Mouse (Mus musculus): ENCODE results near the gene E430018J23Rik. TPM values are rescaled to one million over a fixed set of nuclear protein-coding genes. Genes with fewer than 3 reads are reported as not detected.
A peak's percentile ranks its signal among the peaks of the same experiment; 100 is the strongest.
"Not testable (repeated sequence)": the region's sequence is repeated elsewhere in the genome, so short reads cannot be mapped to it uniquely, and the experiment has no call there.

The E430018J23Rik gene
- total and polyA plus RNA-seq, 3 experiments = 2.2 to 7.3 (median 7.2) TPM

DNA sequence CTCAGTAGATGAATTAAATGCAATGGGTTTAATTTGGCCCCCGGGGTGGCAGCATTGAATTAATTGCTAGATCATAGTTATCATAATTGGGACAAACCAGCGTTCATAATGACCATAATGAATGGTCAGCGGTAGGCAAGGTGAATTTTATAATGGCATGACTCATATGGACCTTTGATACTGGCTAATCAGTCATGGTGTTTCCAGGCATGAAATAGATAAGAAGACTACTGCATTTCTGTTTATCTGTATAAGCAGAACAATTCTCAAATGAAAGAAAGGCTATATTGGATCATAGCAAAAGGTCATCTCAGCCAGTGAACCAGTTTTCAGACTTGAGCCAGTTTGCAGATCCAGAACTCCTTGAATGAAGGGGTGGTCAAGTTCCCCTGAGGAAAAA is 6.9 kb upstream of the E430018J23Rik start:
- DNase-seq (ENCODE audit: low spot score) (no peak), ATAC-seq (ENCODE audit: extremely low read depth, insufficient number of reproducible peaks, low FRiP score, poor library complexity, severe bottlenecking) (no peak)
- Histone ChIP-seq H3K27me3 (ENCODE audit: insufficient read depth, low read length) (peaks cover 7% of the 10 kb centered on the region), H3K9me3 (replicated peaks) (no peaks in the 10 kb centered on the region), H3K4me1 (ENCODE audit: insufficient read depth, low read depth, low read length) (no peaks in the 10 kb centered on the region), H3K36me3 (replicated peaks) (peaks cover 3% of the 10 kb centered on the region), H3K4me3 (ENCODE audit: low read depth, low read length) (no peak overlapping the region)
- TF ChIP-seq CTCF (IDR thresholded peaks at IDR 0.05; ENCODE audit: low read depth, low read length) (no peak), POLR2AphosphoS5 (IDR thresholded peaks at IDR 0.05; ENCODE audit: insufficient replicate concordance, low read depth, low read length) (no peak), GATA2 (IDR thresholded peaks at IDR 0.05; ENCODE audit: borderline replicate concordance, low read depth, low read length) (no peak), GATA1 (IDR thresholded peaks at IDR 0.05; ENCODE audit: borderline replicate concordance, low read length) (no peak), TAL1 (conservative IDR thresholded peaks at IDR 0.05; ENCODE audit: low read depth, low read length) (no peak)

DNA sequence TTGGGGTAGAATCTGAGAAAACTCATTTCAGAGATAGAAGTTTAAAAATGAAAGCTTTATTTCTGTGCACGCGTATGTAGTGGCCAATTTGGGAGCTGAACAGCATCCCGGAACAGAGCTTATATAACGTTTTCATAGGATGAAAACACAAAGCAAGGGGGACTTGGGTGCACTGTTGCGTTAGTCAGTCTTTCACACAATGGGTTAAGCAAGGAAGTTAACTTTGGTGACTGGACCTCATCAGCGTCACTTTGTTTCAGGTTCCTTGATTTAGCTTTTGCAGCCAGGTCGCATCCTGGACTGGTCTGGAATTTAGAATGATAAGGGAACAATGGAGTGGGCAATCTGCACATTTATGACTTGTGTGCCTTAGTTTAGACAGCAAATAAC is 510 bp upstream of the E430018J23Rik start:
- ATAC-seq (ENCODE audit: extremely low read depth, insufficient number of reproducible peaks, low FRiP score, poor library complexity, severe bottlenecking) (no peak), DNase-seq (ENCODE audit: low spot score) (no peak)
- Histone ChIP-seq H3K4me1 (ENCODE audit: insufficient read depth, low read depth, low read length) (peaks cover 28% of the 10 kb centered on the region), H3K27me3 (ENCODE audit: insufficient read depth, low read length) (peaks cover 3% of the 10 kb centered on the region; the same call in 1 of the 2 replicates), H3K4me3 (ENCODE audit: low read depth, low read length) (peak overlapping the region; percentile 77), H3K9me3 (replicated peaks) (peaks cover 11% of the 10 kb centered on the region), H3K36me3 (replicated peaks) (peaks cover 20% of the 10 kb centered on the region)
- no peak for TF ChIP-seq CTCF (IDR thresholded peaks at IDR 0.05; ENCODE audit: low read depth, low read length)
- no peak for TF ChIP-seq GATA2 (IDR thresholded peaks at IDR 0.05; ENCODE audit: borderline replicate concordance, low read depth, low read length)
- TF ChIP-seq GATA1 (IDR thresholded peaks at IDR 0.05; ENCODE audit: borderline replicate concordance, low read length) = no peak
- no peak for TF ChIP-seq TAL1 (conservative IDR thresholded peaks at IDR 0.05; ENCODE audit: low read depth, low read length)
- TF ChIP-seq POLR2AphosphoS5 (IDR thresholded peaks at IDR 0.05; ENCODE audit: insufficient replicate concordance, low read depth, low read length) = no peak

DNA sequence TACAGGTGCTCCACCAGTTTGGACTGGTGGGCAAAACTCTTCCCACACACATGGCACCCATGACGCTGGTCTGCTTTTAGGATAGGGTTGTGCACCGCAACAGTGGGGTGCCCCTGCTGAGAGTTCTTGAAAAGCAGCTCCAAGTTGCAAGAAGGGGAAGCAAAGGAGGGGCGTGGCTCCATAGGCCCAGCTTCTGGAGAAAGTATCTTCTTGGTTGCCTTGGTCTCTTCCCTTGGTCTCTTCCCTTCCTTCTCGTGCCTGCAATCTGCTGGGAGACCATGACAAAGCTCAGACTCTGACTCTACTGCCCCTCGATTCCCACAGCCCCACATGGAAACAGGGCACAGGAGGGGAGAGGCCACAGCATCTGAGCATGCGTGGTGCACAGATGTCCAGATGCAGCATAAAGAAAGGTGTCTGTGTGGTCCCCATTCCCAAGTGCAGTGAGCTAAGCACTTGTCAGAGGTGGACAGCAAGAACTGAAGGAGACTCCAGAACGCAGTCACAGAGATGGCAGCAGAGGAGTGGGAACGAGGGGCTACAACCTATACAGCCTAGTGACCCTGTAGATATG is 1.1 kb downstream of the E430018J23Rik start:
- Histone ChIP-seq H3K27me3 (ENCODE audit: insufficient read depth, low read length) (no peaks in the 10 kb centered on the region; the same call in 1 of the 2 replicates), H3K4me1 (ENCODE audit: insufficient read depth, low read depth, low read length) (peaks cover 29% of the 10 kb centered on the region), H3K4me3 (ENCODE audit: low read depth, low read length) (peak overlapping the region; percentile 77; the same call in 1 of the 2 replicates), H3K36me3 (replicated peaks) (peaks cover 20% of the 10 kb centered on the region), H3K9me3 (replicated peaks) (peaks cover 11% of the 10 kb centered on the region)
- ATAC-seq (ENCODE audit: extremely low read depth, insufficient number of reproducible peaks, low FRiP score, poor library complexity, severe bottlenecking) = no peak
- DNase-seq (ENCODE audit: low spot score) = peak; percentile 6
- no peak for TF ChIP-seq GATA2 (IDR thresholded peaks at IDR 0.05; ENCODE audit: borderline replicate concordance, low read depth, low read length)
- no peak for TF ChIP-seq CTCF (IDR thresholded peaks at IDR 0.05; ENCODE audit: low read depth, low read length)
- TF ChIP-seq TAL1 (conservative IDR thresholded peaks at IDR 0.05; ENCODE audit: low read depth, low read length) = no peak
- no peak for TF ChIP-seq POLR2AphosphoS5 (IDR thresholded peaks at IDR 0.05; ENCODE audit: insufficient replicate concordance, low read depth, low read length)
- TF ChIP-seq GATA1 (IDR thresholded peaks at IDR 0.05; ENCODE audit: borderline replicate concordance, low read length) = no peak

DNA sequence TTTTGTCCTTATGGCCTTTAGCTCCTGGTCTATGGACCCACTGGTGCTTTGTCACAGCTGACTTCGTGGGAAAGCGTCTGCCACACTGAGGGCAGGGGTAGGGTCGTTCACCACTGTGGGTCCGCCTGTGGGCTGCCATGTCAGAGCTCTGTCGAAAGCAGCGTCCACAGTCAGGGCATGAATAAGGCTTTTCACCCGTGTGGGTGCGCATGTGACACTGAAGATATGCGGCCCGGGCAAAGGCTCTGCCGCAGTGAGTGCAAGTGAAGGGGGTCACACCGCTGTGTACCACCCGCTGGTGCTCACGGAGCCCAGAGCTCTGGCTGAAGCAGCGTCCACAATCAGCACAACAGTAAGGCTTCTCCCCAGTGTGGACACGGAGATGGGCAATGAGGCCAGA is 1.9 kb downstream of the E430018J23Rik start:
- Histone ChIP-seq H3K4me3 (ENCODE audit: low read depth, low read length) (peak overlapping the region; percentile 77; the same call in 1 of the 2 replicates), H3K9me3 (replicated peaks) (peaks cover 11% of the 10 kb centered on the region), H3K27me3 (ENCODE audit: insufficient read depth, low read length) (no peaks in the 10 kb centered on the region; the same call in 1 of the 2 replicates), H3K36me3 (replicated peaks) (peaks cover 20% of the 10 kb centered on the region), H3K4me1 (ENCODE audit: insufficient read depth, low read depth, low read length) (peaks cover 36% of the 10 kb centered on the region)
- TF ChIP-seq CTCF (IDR thresholded peaks at IDR 0.05; ENCODE audit: low read depth, low read length) = no peak
- TF ChIP-seq GATA2 (IDR thresholded peaks at IDR 0.05; ENCODE audit: borderline replicate concordance, low read depth, low read length) = no peak
- no peak for TF ChIP-seq POLR2AphosphoS5 (IDR thresholded peaks at IDR 0.05; ENCODE audit: insufficient replicate concordance, low read depth, low read length)
- no peak for TF ChIP-seq GATA1 (IDR thresholded peaks at IDR 0.05; ENCODE audit: borderline replicate concordance, low read length)
- TF ChIP-seq TAL1 (conservative IDR thresholded peaks at IDR 0.05; ENCODE audit: low read depth, low read length) = no peak
- ATAC-seq (ENCODE audit: extremely low read depth, insufficient number of reproducible peaks, low FRiP score, poor library complexity, severe bottlenecking) (no peak), DNase-seq (ENCODE audit: low spot score) (no peak)

DNA sequence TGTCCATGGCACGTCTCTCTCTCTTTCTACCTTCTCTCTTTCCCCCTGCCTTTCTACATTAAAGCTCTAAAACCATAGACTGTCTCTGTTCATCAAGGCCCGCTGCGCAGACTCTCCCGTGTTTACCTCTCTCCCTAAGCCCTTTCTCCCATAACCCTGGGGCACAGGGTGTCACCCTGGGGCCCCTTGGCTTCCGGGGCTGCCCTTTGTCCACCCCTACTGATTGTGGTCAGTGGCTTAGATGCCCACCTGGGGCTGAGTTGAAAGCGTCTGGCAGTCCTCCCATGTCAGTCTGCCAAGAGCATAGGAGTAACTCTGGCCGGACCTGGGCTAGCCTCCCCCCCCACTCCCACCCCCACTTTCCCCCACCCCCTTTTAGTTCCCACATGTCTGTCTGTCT is 3.1 kb downstream of the E430018J23Rik start:
- Histone ChIP-seq H3K27me3 (ENCODE audit: insufficient read depth, low read length) (no peaks in the 10 kb centered on the region; the same call in 1 of the 2 replicates), H3K36me3 (replicated peaks) (peaks cover 24% of the 10 kb centered on the region), H3K4me1 (ENCODE audit: insufficient read depth, low read depth, low read length) (peaks cover 46% of the 10 kb centered on the region), H3K4me3 (ENCODE audit: low read depth, low read length) (no peak overlapping the region), H3K9me3 (replicated peaks) (peaks cover 11% of the 10 kb centered on the region)
- TF ChIP-seq GATA1 (IDR thresholded peaks at IDR 0.05; ENCODE audit: borderline replicate concordance, low read length) (no peak), CTCF (IDR thresholded peaks at IDR 0.05; ENCODE audit: low read depth, low read length) (no peak), POLR2AphosphoS5 (IDR thresholded peaks at IDR 0.05; ENCODE audit: insufficient replicate concordance, low read depth, low read length) (no peak)
- DNase-seq (ENCODE audit: low spot score) (no peak), ATAC-seq (ENCODE audit: extremely low read depth, insufficient number of reproducible peaks, low FRiP score, poor library complexity, severe bottlenecking) (no peak)

DNA sequence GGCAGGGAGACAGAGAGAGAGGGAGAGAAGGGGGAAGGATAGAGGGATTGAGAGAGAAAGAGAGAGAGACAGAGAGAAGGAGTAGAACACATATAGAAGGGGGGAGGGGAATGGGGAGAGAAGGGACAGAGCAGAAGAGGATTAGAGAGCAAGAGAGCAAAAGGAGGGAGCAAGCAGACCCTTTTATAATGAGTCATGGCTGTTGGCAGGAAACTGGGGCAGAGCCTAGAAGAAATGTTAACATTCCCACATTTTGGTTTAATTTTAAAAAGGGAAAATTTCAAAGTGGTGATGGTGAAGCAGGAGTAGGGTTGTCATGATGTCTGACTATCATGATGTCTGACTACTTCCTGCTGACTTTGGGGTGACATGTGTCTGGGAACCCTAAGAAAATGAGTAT is 5.2 kb downstream of the E430018J23Rik start:
- H3K4me3 ChIP-seq (ENCODE audit: low read depth, low read length); ATAC-seq (ENCODE audit: extremely low read depth, insufficient number of reproducible peaks, low FRiP score, poor library complexity, severe bottlenecking); H3K27me3 ChIP-seq (ENCODE audit: insufficient read depth, low read length); DNase-seq (ENCODE audit: low spot score): not testable (repeated sequence)
- Histone ChIP-seq H3K4me1 (ENCODE audit: insufficient read depth, low read depth, low read length) (peaks cover 38% of the 10 kb centered on the region), H3K9me3 (replicated peaks) (peaks cover 18% of the 10 kb centered on the region), H3K36me3 (replicated peaks) (peaks cover 39% of the 10 kb centered on the region)

Data from G1E (cell line).